Mouse (Mus musculus) ES-E14 (cell line): Measurements from ENCODE around the gene Wbp1l.

Experiments
- CHD2 ChIP-seq: IDR thresholded peaks from 2 replicates; pipeline ENCODE4 v1.6.1; 2014; ENCODE audit warnings: mild to moderate bottlenecking, low read depth, low read length, inconsistent platforms
- HCFC1 ChIP-seq: IDR thresholded peaks from 2 replicates; pipeline ENCODE4 v1.6.1; 2012; ENCODE audit warnings: low read length, inconsistent platforms, borderline replicate concordance; ENCODE audit not compliant: insufficient read depth
- MAFK ChIP-seq: IDR thresholded peaks from 2 replicates; pipeline ENCODE4 v1.6.1; 2014; ENCODE audit warnings: mild to moderate bottlenecking, low read depth, low read length, inconsistent platforms; ENCODE audit not compliant: insufficient read depth
- ZC3H11A ChIP-seq: IDR thresholded peaks from 2 replicates; pipeline ENCODE4 v1.6.1; 2012; ENCODE audit warnings: low read depth, mild to moderate bottlenecking, inconsistent platforms, low read length, borderline replicate concordance
- ZNF384 ChIP-seq: IDR thresholded peaks from 2 replicates; pipeline ENCODE4 v1.6.1; 2012; ENCODE audit warnings: low read depth, low read length, inconsistent platforms

- TF ChIP-seq ZNF384 (no peak), MAFK (no peak), CHD2 (no peak), HCFC1 (no peak), ZC3H11A (no peak)
These were observed 43.4 kb downstream of the Wbp1l start for GRCm38 (mm10) chr19:46642136-46642753.
